Mouse (Mus musculus) limb, embryonic 12.5 days (tissue): ENCODE measurements around the gene Cemip2. TPM values are rescaled to one million over a fixed set of nuclear protein-coding genes. Genes with fewer than 3 reads are reported as not detected.

ENCODE experiments used
- ATAC-seq: fragments of 200-750 bp; cut with Nextera tagmentation; 2 replicates; pipeline ENCODE4 v1.8.0; 2017; ENCODE audit warnings: low read depth, moderate TSS enrichment; ENCODE audit not compliant: insufficient number of reproducible peaks, insufficient read depth, low FRiP score, low TSS enrichment
- H3K27ac ChIP-seq: fragments of 300-500 bp; sonication (generic); 2 replicates; pipeline ENCODE4 v1.5.1; 2016; ENCODE audit warnings: mild to moderate bottlenecking, moderate library complexity
- H3K27me3 ChIP-seq: fragments of 300-500 bp; sonication (generic); 2 replicates; pipeline ENCODE4 v1.6.1; 2016; ENCODE audit warnings: mild to moderate bottlenecking, moderate library complexity
- H3K36me3 ChIP-seq: fragments of 300-500 bp; sonication (generic); 2 replicates; pipeline ENCODE4 v1.6.1; 2016; ENCODE audit warnings: mild to moderate bottlenecking, moderate library complexity
- H3K4me1 ChIP-seq: fragments of 300-500 bp; sonication (generic); replicated peaks from 2 replicates; pipeline ENCODE4 v1.6.1; 2016
- H3K4me2 ChIP-seq: fragments of 300-500 bp; sonication (generic); 2 replicates; pipeline ENCODE4 v1.6.1; 2016; ENCODE audit warnings: mild to moderate bottlenecking, moderate library complexity
- H3K4me3 ChIP-seq: fragments of 300-500 bp; sonication (generic); replicated peaks from 2 replicates; pipeline ENCODE4 v1.5.1; 2016; ENCODE audit warnings: mild to moderate bottlenecking
- H3K9ac ChIP-seq: fragments of 300-500 bp; sonication (generic); replicated peaks from 2 replicates; pipeline ENCODE4 v1.6.1; 2016; ENCODE audit warnings: mild to moderate bottlenecking, moderate library complexity
- H3K9me3 ChIP-seq: fragments of 300-500 bp; sonication (generic); 2 replicates; pipeline ENCODE4 v1.6.1; 2016; ENCODE audit warnings: mild to moderate bottlenecking, moderate library complexity
- WGBS: fragments of 180-500 bp; shearing (Covaris S2); methylation state at CpG from one replicate; pipeline ENCODE4 v1.1.7; 2016; 5-methylcytosine and 5-hydroxymethylcytosine counted together
- polyA plus RNA-seq: library from polyadenylated mRNA; unstranded; fragments of >200 nt; fragmentation: Nextera tagmentation; extraction: Ambion mirVana; gene quantifications from 2 replicates; pipeline ENCODE4 v1.2.1, GENCODE M21; 2016

Gene Cemip2
- polyA plus RNA-seq, 1 experiment from 2014 or later = 50.3 TPM

GRCm38 (mm10) chr19:21882110-21882940 lies 104.2 kb downstream of the Cemip2 start:
- no peaks in the 10 kb centered on the region for H3K27me3 ChIP-seq
- no peaks in the 10 kb centered on the region for H3K36me3 ChIP-seq
- H3K4me1 ChIP-seq = peaks cover 9% of the 10 kb centered on the region; the same call in 1 of the 2 replicates
- H3K9me3 ChIP-seq = no peaks in the 10 kb centered on the region
- no peak overlapping the region for H3K4me2 ChIP-seq
- H3K9ac ChIP-seq = no peak overlapping the region
- WGBS = 37% methylated on average over 8 of the region's 8 CpGs
- peak overlapping the region; percentile 73 for H3K27ac ChIP-seq
- H3K4me3 ChIP-seq = no peak overlapping the region
- no peak for ATAC-seq

- ATAC-seq = no peak
- peak overlapping the region; percentile 53; the same call in 1 of the 2 replicates for H3K27ac ChIP-seq
- WGBS = 94% methylated on average over 3 of the region's 3 CpGs
- H3K4me1 ChIP-seq = peaks cover 9% of the 10 kb centered on the region; the same call in 1 of the 2 replicates
- no peaks in the 10 kb centered on the region for H3K9me3 ChIP-seq
- no peak overlapping the region for H3K4me2 ChIP-seq
- no peak overlapping the region for H3K4me3 ChIP-seq
- no peaks in the 10 kb centered on the region for H3K27me3 ChIP-seq
- no peak overlapping the region for H3K9ac ChIP-seq
- H3K36me3 ChIP-seq = no peaks in the 10 kb centered on the region
Observed at GRCm38 (mm10) chr19:21883053-21883452, 104.9 kb downstream of the Cemip2 start.

GRCm38 (mm10) chr19:21883922-21884321 lies 105.8 kb downstream of the Cemip2 start:
- Histone ChIP-seq H3K4me1 (peaks cover 9% of the 10 kb centered on the region; the same call in 1 of the 2 replicates), H3K4me2 (no peak overlapping the region), H3K36me3 (no peaks in the 10 kb centered on the region), H3K27me3 (no peaks in the 10 kb centered on the region), H3K9ac (no peak overlapping the region), H3K9me3 (no peaks in the 10 kb centered on the region), H3K4me3 (no peak overlapping the region), H3K27ac (no peak overlapping the region)
- 97% methylated on average over 2 of the region's 2 CpGs for WGBS
- ATAC-seq = no peak

- H3K9ac ChIP-seq = no peak overlapping the region
- no peaks in the 10 kb centered on the region for H3K9me3 ChIP-seq
- H3K4me1 ChIP-seq = peaks cover 9% of the 10 kb centered on the region; the same call in 1 of the 2 replicates
- no peak overlapping the region for H3K4me2 ChIP-seq
- no peaks in the 10 kb centered on the region for H3K36me3 ChIP-seq
- no peaks in the 10 kb centered on the region for H3K27me3 ChIP-seq
- WGBS = 77% methylated on average over 4 of the region's 4 CpGs
- no peak overlapping the region for H3K27ac ChIP-seq
- ATAC-seq = no peak
- no peak overlapping the region for H3K4me3 ChIP-seq
Observed at GRCm38 (mm10) chr19:21884385-21884784, 106.2 kb downstream of the Cemip2 start.

- 65% methylated on average over 4 of the region's 4 CpGs for WGBS
- ATAC-seq = no peak
- peaks cover 9% of the 10 kb centered on the region; the same call in 1 of the 2 replicates for H3K4me1 ChIP-seq
Observed at GRCm38 (mm10) chr19:21886166-21886657, 108.1 kb downstream of the Cemip2 start.

GRCm38 (mm10) chr19:21890699-21891098 lies 112.6 kb downstream of the Cemip2 start:
- Histone ChIP-seq H3K4me2 (no peak overlapping the region), H3K9me3 (no peaks in the 10 kb centered on the region), H3K9ac (no peak overlapping the region), H3K36me3 (no peaks in the 10 kb centered on the region), H3K4me3 (no peak overlapping the region), H3K27me3 (no peaks in the 10 kb centered on the region), H3K27ac (no peak overlapping the region), H3K4me1 (no peaks in the 10 kb centered on the region)
- WGBS = 61% methylated on average over 2 of the region's 2 CpGs
- ATAC-seq = no peak

More at GRCm38 (mm10) chr19:21886166-21886657, 108.1 kb downstream of the Cemip2 start:
- Histone ChIP-seq H3K4me3 (no peak overlapping the region), H3K4me2 (no peak overlapping the region), H3K27ac (no peak overlapping the region), H3K9me3 (no peaks in the 10 kb centered on the region), H3K27me3 (no peaks in the 10 kb centered on the region), H3K9ac (no peak overlapping the region), H3K36me3 (no peaks in the 10 kb centered on the region)

- Histone ChIP-seq H3K36me3 (no peaks in the 10 kb centered on the region), H3K4me3 (no peak overlapping the region), H3K4me2 (no peak overlapping the region), H3K9ac (no peak overlapping the region), H3K27me3 (no peaks in the 10 kb centered on the region), H3K27ac (no peak overlapping the region), H3K4me1 (peaks cover 4% of the 10 kb centered on the region), H3K9me3 (no peaks in the 10 kb centered on the region)
- 94% methylated on average over 3 of the region's 3 CpGs for WGBS
- ATAC-seq = no peak
Observed at GRCm38 (mm10) chr19:21894792-21895191, 116.7 kb downstream of the Cemip2 start.

- Histone ChIP-seq H3K9me3 (no peaks in the 10 kb centered on the region), H3K27me3 (no peaks in the 10 kb centered on the region), H3K27ac (no peak overlapping the region), H3K4me3 (no peak overlapping the region), H3K4me1 (peaks cover 4% of the 10 kb centered on the region), H3K36me3 (no peaks in the 10 kb centered on the region), H3K4me2 (no peak overlapping the region), H3K9ac (no peak overlapping the region)
- WGBS = 76% methylated on average over 5 of the region's 5 CpGs
- ATAC-seq = no peak
Observed at GRCm38 (mm10) chr19:21895540-21895939, 117.4 kb downstream of the Cemip2 start.

GRCm38 (mm10) chr19:21897122-21897827 lies 119.1 kb downstream of the Cemip2 start:
- no peaks in the 10 kb centered on the region for H3K9me3 ChIP-seq
- H3K27me3 ChIP-seq = no peaks in the 10 kb centered on the region
- peaks cover 4% of the 10 kb centered on the region for H3K4me1 ChIP-seq
- ATAC-seq = no peak
- peak overlapping the region; percentile 29; the same call in 1 of the 2 replicates for H3K27ac ChIP-seq
- no peak overlapping the region for H3K4me3 ChIP-seq
- H3K36me3 ChIP-seq = no peaks in the 10 kb centered on the region
- H3K4me2 ChIP-seq = no peak overlapping the region
- H3K9ac ChIP-seq = no peak overlapping the region
- 77% methylated on average over 7 of the region's 7 CpGs for WGBS

GRCm38 (mm10) chr19:21898015-21898939 lies 120.1 kb downstream of the Cemip2 start:
- no peak for ATAC-seq
- no peaks in the 10 kb centered on the region for H3K27me3 ChIP-seq
- no peak overlapping the region for H3K9ac ChIP-seq
- H3K9me3 ChIP-seq = no peaks in the 10 kb centered on the region
- WGBS = 51% methylated on average over 12 of the region's 12 CpGs
- peak overlapping the region; percentile 45 for H3K27ac ChIP-seq
- H3K36me3 ChIP-seq = no peaks in the 10 kb centered on the region
- H3K4me2 ChIP-seq = no peak overlapping the region
- H3K4me1 ChIP-seq = peaks cover 4% of the 10 kb centered on the region
- H3K4me3 ChIP-seq = no peak overlapping the region
